Mouse (Mus musculus) small intestine, adult 2 months (tissue): ENCODE data around the gene Arhgap22. TPM values are rescaled to one million over a fixed set of nuclear protein-coding genes. Genes with fewer than 3 reads are reported as not detected.

Source experiments
- H3K27ac ChIP-seq: fragments of 200-500 bp; 2 replicates; pipeline ENCODE4 v1.5.1; 2012; ENCODE audit warnings: low read depth, low read length, control low read depth, inconsistent platforms; ENCODE audit not compliant: insufficient read depth
- H3K27me3 ChIP-seq: fragments of 200-500 bp; 2 replicates; pipeline ENCODE4 v1.6.1; 2012; ENCODE audit warnings: mild to moderate bottlenecking, moderate library complexity, low read length, inconsistent platforms; ENCODE audit not compliant: control insufficient read depth, insufficient read depth
- H3K36me3 ChIP-seq: fragments of 200-500 bp; 2 replicates; pipeline ENCODE4 v1.6.1; 2012; ENCODE audit warnings: mild to moderate bottlenecking, low read length, control low read depth, inconsistent platforms; ENCODE audit not compliant: control insufficient read depth, insufficient read depth
- H3K4me1 ChIP-seq: fragments of 200-500 bp; 2 replicates; pipeline ENCODE4 v1.6.1; 2012; ENCODE audit warnings: low read length, inconsistent platforms, mixed read lengths; ENCODE audit not compliant: control insufficient read depth, insufficient read depth, insufficient read length
- H3K4me3 ChIP-seq: fragments of 200-500 bp; 2 replicates; pipeline ENCODE4 v1.5.1; 2012; ENCODE audit warnings: low read depth, mild to moderate bottlenecking, control low read depth, inconsistent platforms, low read length, moderate library complexity
- CTCF ChIP-seq: fragments of 200-500 bp; IDR thresholded peaks from 2 replicates; pipeline ENCODE4 v1.5.1; 2012; ENCODE audit warnings: low read depth, mild to moderate bottlenecking, control low read depth, inconsistent platforms, low read length, moderate library complexity, mixed read lengths; ENCODE audit not compliant: insufficient replicate concordance, insufficient read length; ENCODE audit errors: extremely low read depth
- POLR2A ChIP-seq: fragments of 200-500 bp; IDR thresholded peaks from 2 replicates; pipeline ENCODE4 v1.6.1; 2012; ENCODE audit warnings: low read depth, mild to moderate bottlenecking, control low read depth, inconsistent platforms, low read length, moderate library complexity
- WGBS: fragments of 180-500 bp; shearing (Covaris S2); methylation state at CpG from one replicate; pipeline ENCODE4 v1.1.7; 2018; 5-methylcytosine and 5-hydroxymethylcytosine counted together
- polyA plus RNA-seq: library from polyadenylated mRNA; depleted of rRNA; stranded (reverse); fragments of >200 nt; gene quantifications from 2 replicates; pipeline ENCODE4 v1.2.3, GENCODE M21; 2012

Gene Arhgap22
- polyA plus RNA-seq, 1 experiment, result 3.6 TPM

DNA sequence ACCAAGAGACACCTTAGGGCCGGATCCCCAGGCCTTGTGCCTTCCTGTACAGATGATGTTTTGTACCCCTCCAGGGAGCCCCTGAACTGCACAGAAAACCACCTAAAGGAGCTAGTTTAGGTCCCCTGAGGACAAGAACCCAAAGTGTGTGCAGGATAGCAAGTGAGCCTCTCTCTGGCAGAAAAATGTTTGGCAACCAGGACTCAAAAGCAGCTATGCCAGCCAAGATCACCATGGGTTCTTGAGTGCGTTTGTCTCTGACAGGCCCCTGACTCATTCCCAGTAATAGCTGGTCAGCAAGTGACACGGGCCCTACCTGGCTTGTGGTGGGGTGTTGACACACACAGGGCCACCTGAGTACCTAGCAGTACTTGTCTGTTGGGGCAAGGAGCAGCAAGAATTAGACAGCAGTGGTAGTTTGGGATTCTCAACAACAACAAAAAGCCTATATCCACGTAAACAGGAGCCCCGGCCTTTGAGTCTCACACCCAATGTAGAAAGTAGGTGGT is 115.5 kb downstream of the Arhgap22 start:
- Histone ChIP-seq H3K4me1 (no peaks in the 10 kb centered on the region), H3K4me3 (no peak overlapping the region), H3K27me3 (no peaks in the 10 kb centered on the region), H3K27ac (no peak overlapping the region), H3K36me3 (no peaks in the 10 kb centered on the region)
- TF ChIP-seq POLR2A, result no peak
- TF ChIP-seq CTCF, result no peak
- 88% methylated on average over 5 of the region's 5 CpGs for WGBS

DNA sequence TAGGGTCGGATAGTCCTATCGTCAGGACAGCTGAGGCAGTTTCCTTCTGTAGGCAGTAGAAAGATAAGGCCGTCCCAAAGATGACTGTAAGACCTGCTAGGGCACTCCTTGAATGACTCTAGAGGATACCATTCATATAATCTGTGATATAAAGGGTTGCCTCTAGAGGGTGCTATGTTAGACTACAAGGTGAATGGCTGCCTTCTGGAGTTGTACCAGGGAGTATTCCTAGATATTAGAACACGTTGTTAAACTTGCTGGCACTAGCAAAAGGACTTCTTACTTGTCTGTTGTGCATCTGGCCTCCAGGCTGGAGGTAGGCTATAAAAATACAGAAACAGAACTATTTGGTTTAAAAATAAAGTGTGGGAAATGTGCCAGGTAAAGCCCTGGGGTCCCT is 117.2 kb downstream of the Arhgap22 start:
- Histone ChIP-seq H3K27ac (no peak overlapping the region), H3K4me1 (no peaks in the 10 kb centered on the region), H3K27me3 (no peaks in the 10 kb centered on the region), H3K4me3 (no peak overlapping the region), H3K36me3 (no peaks in the 10 kb centered on the region)
- TF ChIP-seq POLR2A (no peak), CTCF (no peak)
- 35% methylated on average over 4 of the region's 4 CpGs for WGBS

DNA sequence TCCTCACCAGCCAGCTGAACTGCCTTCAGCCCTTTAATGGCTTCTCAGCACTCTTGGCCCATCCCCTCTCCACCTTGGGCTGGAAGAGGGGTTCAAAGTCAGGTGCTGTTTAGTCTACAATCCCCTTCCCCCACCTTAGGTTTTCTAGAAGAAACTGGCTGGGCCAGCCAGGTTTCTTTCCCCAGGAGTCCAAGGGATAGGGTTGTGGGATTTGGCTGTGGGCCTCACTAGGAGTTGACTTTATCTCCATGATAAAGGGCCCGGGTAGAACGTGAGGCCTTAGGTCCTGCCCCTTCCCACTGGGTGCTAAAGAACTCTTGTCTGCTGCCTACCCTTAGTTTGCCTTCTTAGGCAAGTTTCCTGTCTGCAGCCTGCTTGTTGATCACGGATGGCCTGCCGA is 117.8 kb downstream of the Arhgap22 start:
- H3K4me1 ChIP-seq, result no peaks in the 10 kb centered on the region
- WGBS, result 50% methylated on average over 4 of the region's 4 CpGs
- no peaks in the 10 kb centered on the region for H3K27me3 ChIP-seq
- no peak overlapping the region for H3K27ac ChIP-seq
- no peaks in the 10 kb centered on the region for H3K36me3 ChIP-seq
- TF ChIP-seq CTCF (no peak), POLR2A (no peak)
- H3K4me3 ChIP-seq, result no peak overlapping the region

DNA sequence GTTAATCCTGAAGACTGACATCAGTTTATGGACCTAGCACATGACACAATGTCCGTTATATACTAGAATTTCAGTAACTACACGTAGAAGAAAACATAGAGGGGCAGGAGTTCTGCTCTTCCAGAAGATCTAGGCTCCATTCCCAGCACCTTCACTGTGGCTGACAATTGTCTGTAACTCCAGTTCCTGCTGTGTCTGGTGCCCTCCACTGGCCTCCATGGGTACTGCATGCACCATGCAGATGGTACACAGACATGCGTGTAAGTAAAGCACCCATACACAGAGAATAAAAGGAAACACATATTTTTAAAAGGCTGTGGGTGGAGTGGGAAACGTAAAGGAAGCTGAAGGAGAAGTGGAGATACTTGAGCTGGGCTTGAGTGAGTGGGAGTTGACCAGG is 120.0 kb downstream of the Arhgap22 start:
- Histone ChIP-seq H3K4me1 (no peaks in the 10 kb centered on the region), H3K4me3 (no peak overlapping the region), H3K27ac (no peak overlapping the region), H3K27me3 (no peaks in the 10 kb centered on the region), H3K36me3 (no peaks in the 10 kb centered on the region)
- WGBS, result 78% methylated on average over 4 of the region's 4 CpGs
- TF ChIP-seq CTCF (peak; percentile 62; the same call in 1 of the 2 replicates), POLR2A (no peak)

DNA sequence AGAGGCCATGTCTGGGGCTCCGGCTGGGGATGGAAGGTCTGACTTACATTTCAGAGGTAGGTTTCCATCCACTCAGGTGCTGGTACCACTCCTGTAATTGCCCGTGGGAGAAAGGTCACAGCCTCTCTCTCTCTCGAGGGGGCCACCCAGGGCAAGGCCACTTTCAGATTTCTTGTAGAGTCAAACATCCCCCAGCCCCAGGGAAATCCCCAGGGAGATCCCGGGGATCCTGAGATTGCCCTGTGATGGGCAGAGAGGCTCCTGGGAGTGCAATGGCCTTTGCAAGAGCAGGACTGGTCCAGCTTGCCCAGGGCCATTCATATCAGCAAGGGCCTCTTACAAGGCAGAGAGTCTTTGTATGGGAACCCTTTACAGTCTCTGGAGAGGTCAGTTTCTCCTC is 120.6 kb downstream of the Arhgap22 start:
- H3K27ac ChIP-seq, result no peak overlapping the region
- 63% methylated on average over 4 of the region's 4 CpGs for WGBS

DNA sequence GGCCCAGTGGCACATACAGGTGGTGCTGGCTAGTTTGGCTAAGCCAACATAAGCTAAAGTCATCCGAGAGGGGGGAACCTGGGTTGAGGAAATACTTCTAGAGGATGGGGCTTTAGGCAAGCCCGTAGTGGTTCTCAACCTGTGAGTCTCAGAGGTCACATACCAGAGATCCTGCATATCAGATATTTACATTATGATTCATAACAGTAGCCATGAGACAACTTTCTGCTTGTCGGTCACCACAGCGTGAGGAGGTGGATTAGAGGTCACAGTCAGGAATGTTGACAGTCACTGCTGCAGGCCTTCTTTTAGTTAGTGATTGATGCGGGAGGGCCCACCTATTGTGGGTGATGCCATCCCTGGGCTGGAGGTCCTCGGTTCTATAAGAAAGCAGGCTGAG is 121.9 kb downstream of the Arhgap22 start:
- no peak for TF ChIP-seq CTCF
- 37% methylated on average over 6 of the region's 6 CpGs for WGBS
- no peaks in the 10 kb centered on the region for H3K27me3 ChIP-seq
- no peak overlapping the region for H3K4me3 ChIP-seq
- H3K27ac ChIP-seq, result no peak overlapping the region
- H3K4me1 ChIP-seq, result no peaks in the 10 kb centered on the region
- no peaks in the 10 kb centered on the region for H3K36me3 ChIP-seq

More for the DNA sequence above, 120.6 kb downstream of the Arhgap22 start:
- Histone ChIP-seq H3K36me3 (no peaks in the 10 kb centered on the region), H3K27me3 (no peaks in the 10 kb centered on the region), H3K4me1 (no peaks in the 10 kb centered on the region), H3K4me3 (no peak overlapping the region)
- TF ChIP-seq POLR2A (no peak), CTCF (no peak)

DNA sequence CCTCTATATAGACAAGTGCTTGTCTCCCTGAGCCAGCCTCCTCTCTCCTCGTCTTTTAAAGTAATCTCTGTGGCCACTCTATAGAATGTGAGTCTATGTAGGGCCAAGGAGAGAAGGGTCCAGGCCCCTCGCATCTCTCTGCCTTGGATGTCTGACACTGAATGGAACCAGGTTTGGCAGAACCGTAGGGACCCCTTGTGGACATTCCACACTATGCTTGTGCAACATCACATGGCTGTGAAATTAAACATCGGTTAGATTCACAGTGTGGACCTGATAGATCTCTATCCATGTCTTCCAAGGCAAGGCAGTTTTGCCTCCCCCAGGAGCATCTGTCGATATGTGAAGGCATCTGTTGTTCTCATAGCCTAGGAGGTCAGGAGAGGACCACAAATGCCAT is 124.9 kb downstream of the Arhgap22 start:
- Histone ChIP-seq H3K4me1 (no peaks in the 10 kb centered on the region), H3K27ac (no peak overlapping the region), H3K27me3 (no peaks in the 10 kb centered on the region), H3K36me3 (no peaks in the 10 kb centered on the region), H3K4me3 (no peak overlapping the region)
- WGBS, result 62% methylated on average over 5 of the region's 5 CpGs
- TF ChIP-seq POLR2A, result no peak
- TF ChIP-seq CTCF, result no peak
